Mouse (Mus musculus): ENCODE measurements at regions not wholly inside any gene's neighbourhood (a gene's known extent, or its start where the extent isn't known, plus 50 kb on each side); places are given as distances from the start of the nearest gene placed in this dataset.

GRCm38 (mm10) chr10:11841494-11841893, 498.3 kb downstream of the Epm2a start:
- ATAC-seq (ENCODE audit: extremely low read depth, insufficient number of reproducible peaks, low FRiP score, poor library complexity, severe bottlenecking) (no peak), DNase-seq (ENCODE audit: low spot score) (no peak)
- Histone ChIP-seq H3K4me1 (ENCODE audit: insufficient read depth, low read depth, low read length) (no peaks in the 10 kb centered on the region), H3K9me3 (replicated peaks) (no peaks in the 10 kb centered on the region), H3K36me3 (replicated peaks) (no peaks in the 10 kb centered on the region), H3K4me3 (ENCODE audit: low read depth, low read length) (no peak overlapping the region), H3K27me3 (ENCODE audit: insufficient read depth, low read length) (no peaks in the 10 kb centered on the region)
- no peak for TF ChIP-seq GATA2 (IDR thresholded peaks at IDR 0.05; ENCODE audit: borderline replicate concordance, low read depth, low read length)
- no peak for TF ChIP-seq CTCF (IDR thresholded peaks at IDR 0.05; ENCODE audit: low read depth, low read length)

DNA sequence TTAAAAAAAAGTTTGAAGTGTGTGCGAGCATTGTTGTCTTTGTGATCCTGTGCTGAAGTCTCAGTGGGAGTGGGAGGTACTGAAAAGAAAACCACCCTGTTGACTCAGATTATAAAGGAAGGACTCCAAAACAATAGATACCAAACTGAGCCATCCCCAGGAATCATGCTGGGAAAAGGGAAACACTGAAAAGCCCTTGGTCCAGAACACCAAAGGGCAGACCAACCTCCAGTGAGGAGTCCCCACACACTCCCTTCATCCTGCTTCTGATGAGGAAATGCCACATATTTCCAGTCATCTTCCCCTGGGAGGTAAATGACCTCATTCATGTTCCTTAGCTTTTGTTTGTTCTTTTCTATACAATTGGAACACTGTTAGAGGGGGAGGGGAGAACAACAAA, 502.9 kb downstream of the Epm2a start:
- no peak for TF ChIP-seq TAL1 (conservative IDR thresholded peaks at IDR 0.05; ENCODE audit: low read depth, low read length)
- no peak for TF ChIP-seq POLR2AphosphoS5 (IDR thresholded peaks at IDR 0.05; ENCODE audit: insufficient replicate concordance, low read depth, low read length)
- TF ChIP-seq CTCF (IDR thresholded peaks at IDR 0.05; ENCODE audit: low read depth, low read length), result no peak
- TF ChIP-seq GATA1 (IDR thresholded peaks at IDR 0.05; ENCODE audit: borderline replicate concordance, low read length), result no peak
- TF ChIP-seq GATA2 (IDR thresholded peaks at IDR 0.05; ENCODE audit: borderline replicate concordance, low read depth, low read length), result no peak
- Histone ChIP-seq H3K36me3 (replicated peaks) (no peaks in the 10 kb centered on the region), H3K9me3 (replicated peaks) (no peaks in the 10 kb centered on the region), H3K4me1 (ENCODE audit: insufficient read depth, low read depth, low read length) (no peaks in the 10 kb centered on the region), H3K4me3 (ENCODE audit: low read depth, low read length) (no peak overlapping the region), H3K27me3 (ENCODE audit: insufficient read depth, low read length) (no peaks in the 10 kb centered on the region)
- ATAC-seq (ENCODE audit: extremely low read depth, insufficient number of reproducible peaks, low FRiP score, poor library complexity, severe bottlenecking), result no peak
- no peak for DNase-seq (ENCODE audit: low spot score)

DNA sequence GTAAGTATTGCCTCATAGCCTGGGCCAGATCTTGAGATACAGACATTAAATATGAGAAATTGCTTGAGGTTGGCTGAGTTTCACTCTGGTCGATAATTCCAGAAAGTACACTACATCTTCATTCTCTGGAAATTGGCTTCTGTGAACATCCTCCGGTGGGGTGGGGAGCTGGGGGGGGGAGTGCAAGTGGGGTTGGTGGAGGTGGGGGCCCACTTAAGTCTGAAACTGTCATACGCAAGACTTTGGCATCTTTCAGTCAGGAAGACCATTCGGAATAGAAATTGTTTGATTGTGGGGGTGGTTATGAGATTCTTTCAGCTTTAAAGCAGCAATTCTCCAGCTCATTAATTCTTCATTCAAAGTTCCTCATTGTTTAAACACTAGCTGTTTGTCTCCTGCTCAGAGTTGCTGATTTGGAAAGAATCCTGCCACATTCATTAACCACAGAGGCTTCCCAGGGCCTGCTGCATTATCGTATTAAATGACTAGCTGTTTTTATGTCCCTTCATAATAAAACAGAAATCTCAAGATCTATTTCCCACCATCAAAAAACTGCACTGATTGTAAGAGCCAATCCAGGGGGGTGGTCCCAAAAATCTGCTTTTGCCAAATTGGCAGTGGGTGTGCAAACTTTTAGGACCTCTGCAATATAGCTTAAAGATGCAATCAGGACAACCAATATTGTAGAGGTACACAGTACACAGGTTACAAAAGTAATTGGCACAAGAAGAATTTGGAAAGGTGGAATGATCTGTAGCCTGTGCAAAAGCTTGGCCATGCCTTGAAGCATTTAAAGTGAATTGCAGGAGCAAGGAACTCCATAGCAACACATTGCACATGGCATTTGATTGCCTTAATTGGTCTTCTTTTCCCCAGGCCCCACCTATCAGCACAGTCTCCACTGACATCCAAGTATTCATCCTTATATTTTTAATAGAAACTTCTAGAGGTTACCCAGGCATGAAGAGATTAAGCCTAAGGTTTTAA, 532.2 kb downstream of the Epm2a start:
- DNase-seq (ENCODE audit: low spot score), result no peak
- no peaks in the 10 kb centered on the region for H3K4me1 ChIP-seq (ENCODE audit: insufficient read depth, low read depth, low read length)
- H3K27me3 ChIP-seq (ENCODE audit: insufficient read depth, low read length), result no peaks in the 10 kb centered on the region
- no peak for ATAC-seq (ENCODE audit: extremely low read depth, insufficient number of reproducible peaks, low FRiP score, poor library complexity, severe bottlenecking)
- H3K36me3 ChIP-seq (replicated peaks), result no peaks in the 10 kb centered on the region
- TF ChIP-seq CTCF (IDR thresholded peaks at IDR 0.05; ENCODE audit: low read depth, low read length) (no peak), GATA1 (IDR thresholded peaks at IDR 0.05; ENCODE audit: borderline replicate concordance, low read length) (no peak), GATA2 (IDR thresholded peaks at IDR 0.05; ENCODE audit: borderline replicate concordance, low read depth, low read length) (no peak), POLR2AphosphoS5 (IDR thresholded peaks at IDR 0.05; ENCODE audit: insufficient replicate concordance, low read depth, low read length) (no peak), TAL1 (conservative IDR thresholded peaks at IDR 0.05; ENCODE audit: low read depth, low read length) (no peak)
- no peak overlapping the region for H3K4me3 ChIP-seq (ENCODE audit: low read depth, low read length)
- no peaks in the 10 kb centered on the region for H3K9me3 ChIP-seq (replicated peaks)

GRCm38 (mm10) chr10:11886237-11886636, 543.0 kb downstream of the Epm2a start:
- Histone ChIP-seq H3K4me1 (ENCODE audit: insufficient read depth, low read depth, low read length) (no peaks in the 10 kb centered on the region), H3K36me3 (replicated peaks) (no peaks in the 10 kb centered on the region), H3K9me3 (replicated peaks) (no peaks in the 10 kb centered on the region), H3K4me3 (ENCODE audit: low read depth, low read length) (no peak overlapping the region), H3K27me3 (ENCODE audit: insufficient read depth, low read length) (no peaks in the 10 kb centered on the region)
- ATAC-seq (ENCODE audit: extremely low read depth, insufficient number of reproducible peaks, low FRiP score, poor library complexity, severe bottlenecking) (no peak), DNase-seq (ENCODE audit: low spot score) (no peak)
- TF ChIP-seq GATA1 (IDR thresholded peaks at IDR 0.05; ENCODE audit: borderline replicate concordance, low read length) (no peak), CTCF (IDR thresholded peaks at IDR 0.05; ENCODE audit: low read depth, low read length) (no peak), GATA2 (IDR thresholded peaks at IDR 0.05; ENCODE audit: borderline replicate concordance, low read depth, low read length) (no peak), POLR2AphosphoS5 (IDR thresholded peaks at IDR 0.05; ENCODE audit: insufficient replicate concordance, low read depth, low read length) (no peak), TAL1 (conservative IDR thresholded peaks at IDR 0.05; ENCODE audit: low read depth, low read length) (no peak)

DNA sequence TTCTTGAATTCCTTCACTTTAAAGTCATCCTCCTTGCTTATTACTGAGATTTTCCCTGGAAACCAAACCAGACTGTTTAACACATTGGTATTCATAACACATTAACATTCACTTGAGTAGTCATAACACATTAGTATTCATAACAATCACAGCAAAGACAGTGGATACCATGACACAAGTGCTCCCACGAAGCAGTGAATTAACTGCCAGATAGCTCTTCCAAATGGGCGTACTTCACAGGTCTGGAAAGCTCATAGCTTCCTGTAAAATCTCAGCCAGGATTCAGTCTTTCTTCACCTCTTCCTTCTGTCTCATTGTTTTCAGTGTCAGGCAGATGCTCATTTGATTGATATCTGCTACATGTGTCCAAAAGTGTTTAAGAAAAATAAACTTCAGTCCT, 545.7 kb downstream of the Epm2a start:
- ATAC-seq (ENCODE audit: extremely low read depth, insufficient number of reproducible peaks, low FRiP score, poor library complexity, severe bottlenecking), result no peak
- DNase-seq (ENCODE audit: low spot score), result no peak
- TF ChIP-seq GATA1 (IDR thresholded peaks at IDR 0.05; ENCODE audit: borderline replicate concordance, low read length) (no peak), CTCF (IDR thresholded peaks at IDR 0.05; ENCODE audit: low read depth, low read length) (no peak), GATA2 (IDR thresholded peaks at IDR 0.05; ENCODE audit: borderline replicate concordance, low read depth, low read length) (no peak), TAL1 (conservative IDR thresholded peaks at IDR 0.05; ENCODE audit: low read depth, low read length) (no peak), POLR2AphosphoS5 (IDR thresholded peaks at IDR 0.05; ENCODE audit: insufficient replicate concordance, low read depth, low read length) (no peak)

GRCm38 (mm10) chr10:11922132-11922531, 578.9 kb downstream of the Epm2a start:
- no peaks in the 10 kb centered on the region for H3K36me3 ChIP-seq (replicated peaks)
- no peaks in the 10 kb centered on the region for H3K9me3 ChIP-seq (replicated peaks)
- H3K27me3 ChIP-seq (ENCODE audit: insufficient read depth, low read length), result no peaks in the 10 kb centered on the region
- H3K4me3 ChIP-seq (ENCODE audit: low read depth, low read length), result no peak overlapping the region
- ATAC-seq (ENCODE audit: extremely low read depth, insufficient number of reproducible peaks, low FRiP score, poor library complexity, severe bottlenecking) (no peak), DNase-seq (ENCODE audit: low spot score) (no peak)
- TF ChIP-seq GATA2 (IDR thresholded peaks at IDR 0.05; ENCODE audit: borderline replicate concordance, low read depth, low read length), result no peak
- no peak for TF ChIP-seq POLR2AphosphoS5 (IDR thresholded peaks at IDR 0.05; ENCODE audit: insufficient replicate concordance, low read depth, low read length)
- no peak for TF ChIP-seq CTCF (IDR thresholded peaks at IDR 0.05; ENCODE audit: low read depth, low read length)
- TF ChIP-seq GATA1 (IDR thresholded peaks at IDR 0.05; ENCODE audit: borderline replicate concordance, low read length), result no peak
- no peak for TF ChIP-seq TAL1 (conservative IDR thresholded peaks at IDR 0.05; ENCODE audit: low read depth, low read length)
- no peaks in the 10 kb centered on the region for H3K4me1 ChIP-seq (ENCODE audit: insufficient read depth, low read depth, low read length)

More for the DNA sequence above, 545.7 kb downstream of the Epm2a start:
- Histone ChIP-seq H3K36me3 (replicated peaks) (no peaks in the 10 kb centered on the region), H3K4me3 (ENCODE audit: low read depth, low read length) (no peak overlapping the region), H3K27me3 (ENCODE audit: insufficient read depth, low read length) (no peaks in the 10 kb centered on the region), H3K4me1 (ENCODE audit: insufficient read depth, low read depth, low read length) (no peaks in the 10 kb centered on the region), H3K9me3 (replicated peaks) (no peaks in the 10 kb centered on the region)

Data from G1E (cell line).